Mouse (Mus musculus): ENCODE measurements around the gene Pakap. TPM values are rescaled to one million over a fixed set of nuclear protein-coding genes. Genes with fewer than 3 reads are reported as not detected.
A peak's percentile ranks its signal among the peaks of the same experiment; 100 is the strongest.

Pakap gene
- total RNA-seq, 2 experiments from 2014 or later: 2.8 to 4.8 TPM

DNA sequence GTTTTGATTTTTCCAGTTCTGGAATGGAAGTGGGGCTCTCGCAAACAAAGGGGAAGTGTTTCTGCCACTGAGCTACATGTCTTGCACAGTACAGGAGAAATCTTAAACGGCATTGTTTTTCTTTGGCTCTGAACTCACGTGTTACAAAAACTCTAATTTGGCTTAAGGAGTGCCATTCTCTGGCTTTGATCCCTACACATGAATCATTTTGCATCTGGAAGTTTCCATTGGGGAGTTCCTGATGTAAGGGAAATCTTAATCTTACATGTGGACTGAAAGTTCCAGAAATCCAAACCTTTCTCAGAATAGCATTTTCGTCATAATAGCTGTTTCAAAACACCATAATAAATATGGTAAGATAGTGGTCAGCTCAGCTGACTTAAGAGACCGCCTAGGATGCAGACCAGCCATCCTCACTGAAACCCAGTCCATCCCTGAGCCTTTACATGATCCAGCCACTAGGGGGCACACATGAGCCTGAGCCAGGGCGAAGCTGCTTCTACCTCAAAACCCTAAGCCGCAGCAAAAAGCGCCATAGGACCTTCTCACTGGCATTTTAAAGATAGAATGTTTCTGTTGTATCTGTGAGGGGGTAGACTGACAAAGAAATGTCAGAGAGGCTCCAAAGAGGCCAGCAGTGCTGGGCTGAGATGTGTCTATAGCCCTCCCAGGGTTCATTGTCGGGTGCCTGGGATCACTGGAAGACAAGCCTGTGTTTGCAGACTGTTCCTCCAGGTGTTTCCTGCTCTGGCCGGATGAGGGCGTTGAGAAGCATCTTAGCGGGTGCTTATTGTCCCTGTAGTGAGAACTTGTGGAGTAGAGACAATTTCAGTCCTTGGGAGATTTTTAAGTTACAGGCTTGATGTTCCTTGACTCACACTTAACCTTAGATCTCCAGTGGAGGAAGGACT lies 105.3 kb downstream of the Pakap start:
- DNase-seq (ENCODE audit: low spot score): peak; percentile 89

DNA sequence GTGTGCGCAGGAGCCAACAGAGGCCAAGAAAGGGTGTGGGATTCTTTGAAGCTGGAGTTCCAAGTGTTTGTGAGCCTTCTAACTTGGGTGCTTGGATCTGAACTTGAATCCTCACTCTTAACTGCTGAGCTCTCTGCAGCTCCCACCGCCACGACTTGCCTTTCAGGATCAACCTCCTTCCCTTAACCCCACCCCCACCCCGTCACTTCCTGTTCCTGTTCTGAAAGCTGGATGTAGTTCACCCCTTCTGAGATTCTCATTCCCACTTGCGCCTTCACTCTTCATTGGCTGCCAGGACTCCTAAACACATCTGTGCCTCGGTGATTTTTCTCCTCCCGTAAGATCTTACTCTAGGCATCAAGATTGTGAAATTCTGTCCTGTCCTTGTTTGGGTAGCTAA lies 106.4 kb downstream of the Pakap start:
- DNase-seq (ENCODE audit: low spot score): no peak

DNA sequence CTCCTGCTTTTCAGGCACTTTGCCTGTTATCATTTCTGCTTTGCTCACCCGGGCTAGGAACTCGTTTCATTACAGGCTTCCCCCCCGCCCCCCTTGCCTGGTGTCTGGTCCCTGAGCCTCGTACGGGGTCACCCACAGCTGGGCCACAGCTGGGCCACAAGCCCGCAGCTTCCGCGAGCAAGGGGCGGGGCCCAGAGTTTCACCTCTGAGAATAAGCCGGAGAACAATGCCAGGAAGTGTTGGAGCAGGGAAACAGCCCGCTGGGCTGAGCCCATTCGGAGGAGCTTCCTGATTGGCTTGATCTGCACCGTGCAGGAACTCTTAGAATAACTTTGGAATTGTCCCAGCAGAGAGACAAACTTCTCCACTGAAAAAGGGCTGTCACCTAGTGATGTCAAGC lies 107.4 kb downstream of the Pakap start:
- peak; percentile 64 for DNase-seq (ENCODE audit: low spot score)

DNA sequence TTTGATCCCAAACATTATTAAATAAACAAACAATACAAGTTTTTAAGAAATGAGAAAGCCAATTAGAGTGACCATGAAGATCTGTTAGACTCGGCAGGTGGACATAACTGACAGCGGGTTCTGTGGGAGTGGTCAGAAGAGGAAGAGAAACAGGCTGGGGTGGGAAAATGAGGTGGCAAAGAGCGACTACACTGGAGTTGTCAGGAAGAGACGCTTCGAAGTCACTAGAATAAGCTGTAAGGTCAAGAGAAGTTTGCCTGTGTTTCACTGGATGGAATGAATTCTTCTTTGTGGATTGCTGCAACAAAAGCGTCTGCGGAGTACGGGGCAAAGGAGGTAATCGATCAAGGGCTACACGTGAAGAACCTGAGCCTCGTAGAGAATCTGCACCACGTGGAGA lies 109.9 kb downstream of the Pakap start:
- DNase-seq (ENCODE audit: low spot score): no peak

DNA sequence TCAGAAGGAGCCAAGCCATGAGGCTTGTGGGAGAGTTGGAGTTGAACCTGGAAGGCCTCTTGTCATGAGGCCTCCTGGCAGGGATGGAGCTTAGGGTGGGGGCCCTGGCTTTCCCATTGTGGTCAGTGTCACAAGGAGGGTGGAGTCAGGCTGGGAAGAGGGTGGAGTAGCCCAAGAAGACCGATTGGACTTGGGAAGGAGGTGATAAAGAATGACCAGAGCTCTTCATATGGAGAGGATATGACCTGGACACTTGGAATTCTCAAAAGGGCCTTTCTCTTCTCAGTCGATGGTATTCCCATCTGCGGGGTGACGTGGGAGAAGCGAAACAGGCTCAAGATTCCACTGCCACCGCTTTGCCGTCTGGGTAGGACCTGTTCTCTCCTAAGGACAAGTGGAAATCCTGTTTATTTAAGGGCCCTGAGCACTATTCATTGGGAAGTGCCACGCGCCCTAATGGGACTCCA lies 111.0 kb downstream of the Pakap start:
- DNase-seq (ENCODE audit: low spot score): peak; percentile 26

DNA sequence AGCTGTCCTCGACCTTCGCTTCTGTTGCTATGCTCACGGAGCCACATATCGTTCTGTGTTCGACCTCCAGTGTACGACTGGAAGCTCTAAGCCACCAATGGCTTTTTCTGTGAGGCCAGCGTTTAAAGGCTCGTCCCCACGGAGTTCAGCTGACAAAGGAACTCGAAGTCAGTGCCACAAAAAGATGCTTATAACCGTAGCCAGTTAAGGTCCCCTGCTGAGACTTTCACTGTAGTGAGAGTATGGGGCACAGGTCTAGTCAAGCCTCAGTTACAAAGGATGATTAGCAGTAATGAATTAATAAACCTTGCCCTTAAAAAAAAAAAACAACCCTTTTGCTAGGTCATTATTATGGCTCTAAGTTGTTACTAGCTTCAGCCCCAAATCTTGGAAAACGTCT lies 112.2 kb downstream of the Pakap start:
- DNase-seq (ENCODE audit: low spot score): no peak

DNA sequence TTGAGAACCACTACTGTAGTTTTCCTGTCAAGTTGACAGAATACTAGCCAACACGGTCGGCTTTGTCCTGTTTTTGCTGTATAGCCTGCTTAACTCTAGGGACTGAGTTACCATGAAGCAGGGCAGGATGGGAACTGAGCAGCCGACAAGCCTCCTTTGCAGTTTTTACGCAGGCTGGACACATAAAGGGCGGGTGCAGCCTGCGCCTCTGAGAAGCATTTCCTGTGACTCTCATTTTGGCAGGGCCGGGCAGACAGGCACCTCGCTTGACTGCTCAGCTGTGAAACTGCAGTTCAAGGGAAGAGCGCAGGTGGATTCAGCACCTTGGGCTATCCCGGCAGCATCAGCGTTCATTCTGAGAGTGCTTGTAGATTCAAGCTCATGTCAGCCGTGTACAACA lies 113.5 kb downstream of the Pakap start:
- DNase-seq (ENCODE audit: low spot score): no peak

DNA sequence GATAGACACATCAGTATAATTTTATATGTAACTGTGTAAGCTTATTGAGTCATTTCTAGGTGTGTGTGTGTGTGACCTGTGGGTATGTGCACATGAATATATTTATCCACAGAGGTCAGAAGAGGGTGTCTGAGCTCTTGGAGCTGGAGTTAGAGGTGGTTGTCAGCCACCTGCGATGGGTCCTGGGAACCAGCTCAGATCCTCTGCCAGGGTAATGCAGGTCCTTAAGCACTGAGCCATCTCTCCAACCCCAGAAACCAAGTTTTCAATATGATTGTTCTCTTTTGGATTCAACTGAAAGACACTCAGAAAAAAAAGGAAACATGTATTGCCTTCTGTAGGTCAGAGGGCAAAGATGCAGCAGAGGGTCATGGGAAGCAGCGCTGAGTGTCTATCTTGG lies 114.4 kb downstream of the Pakap start:
- DNase-seq (ENCODE audit: low spot score): no peak

DNA sequence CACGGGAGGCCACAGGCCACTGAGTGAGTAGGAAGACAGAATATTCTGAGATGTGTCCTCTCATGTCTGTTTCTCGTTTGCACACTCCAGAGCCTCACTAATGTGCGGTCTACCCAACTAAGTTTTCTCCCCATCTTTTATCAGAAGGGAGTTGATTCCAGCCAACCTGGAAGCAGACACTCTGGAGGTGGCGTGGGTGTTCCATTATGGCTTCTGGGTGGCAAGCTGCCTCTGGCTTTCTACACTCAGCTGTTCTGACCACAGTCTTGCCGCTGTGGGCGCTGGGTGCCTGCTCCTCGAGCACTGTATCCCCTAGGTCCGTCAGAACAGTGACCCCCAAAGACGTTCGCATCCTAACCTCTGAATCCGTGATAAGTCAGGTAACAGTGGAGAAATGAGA lies 115.0 kb downstream of the Pakap start:
- DNase-seq (ENCODE audit: low spot score): no peak

DNA sequence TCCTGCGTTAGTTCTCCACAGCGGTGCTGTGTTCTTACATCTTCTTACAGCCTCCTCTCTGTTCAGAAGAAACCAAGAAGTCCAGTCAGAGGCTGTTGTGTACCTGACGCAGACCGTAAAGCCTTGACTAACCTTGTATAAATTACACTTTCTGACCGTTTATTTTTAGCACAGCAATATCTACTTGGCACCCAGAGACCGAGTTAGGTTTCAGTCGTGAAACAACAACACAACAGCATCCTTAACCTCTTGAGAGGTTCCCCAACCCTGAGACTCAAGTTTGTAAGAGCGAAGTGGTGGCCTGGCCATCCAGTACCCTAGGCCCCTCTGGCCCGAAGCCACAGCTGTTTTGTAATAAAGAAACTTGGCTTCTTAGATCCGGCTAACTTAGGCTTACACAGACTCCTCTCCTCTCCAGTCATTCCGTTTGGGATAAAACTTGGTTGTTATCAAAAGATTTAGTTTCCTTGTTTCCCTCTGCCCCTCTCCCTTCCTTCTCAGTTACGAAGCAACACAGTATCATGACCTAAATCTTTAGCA lies 116.8 kb downstream of the Pakap start:
- DNase-seq (ENCODE audit: low spot score): peak; percentile 36

DNA sequence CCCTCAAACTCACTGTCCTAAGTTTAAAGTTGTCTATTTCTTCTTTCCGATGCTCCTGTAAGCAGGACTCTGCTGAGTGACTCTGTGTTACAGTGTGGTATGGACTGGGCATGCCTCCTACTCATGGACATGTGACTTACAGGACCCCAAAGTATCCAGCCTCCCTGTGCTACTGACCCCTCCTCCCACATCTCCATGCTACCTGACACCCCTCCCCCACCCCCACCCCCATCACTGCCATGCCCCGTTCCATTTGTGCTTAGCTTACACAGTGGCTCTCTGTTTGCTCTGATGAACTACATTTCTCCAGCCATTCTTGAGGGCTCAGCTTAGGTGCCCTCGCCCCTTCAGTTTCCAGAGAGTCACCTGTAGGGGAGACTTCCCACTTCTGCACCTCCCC lies 118.8 kb downstream of the Pakap start:
- no peak for DNase-seq (ENCODE audit: low spot score)

DNA sequence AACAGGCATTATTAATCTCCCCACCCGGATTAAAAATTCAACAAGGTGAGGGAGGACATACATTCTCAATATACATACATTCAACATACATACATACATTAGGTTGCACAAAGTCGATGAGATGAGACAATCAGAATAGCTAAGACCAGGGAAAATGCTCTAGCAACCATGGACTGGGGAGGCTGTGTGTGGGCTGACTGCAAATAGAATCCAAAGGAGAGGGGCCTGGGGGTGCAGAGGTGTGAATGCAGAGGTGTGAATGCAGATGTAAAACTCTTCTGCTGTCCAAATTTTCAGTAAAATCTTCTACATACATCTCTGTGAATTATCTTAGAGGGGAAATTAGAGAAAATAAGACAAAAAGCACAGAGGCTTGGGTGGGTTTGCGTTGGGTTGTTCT lies 119.6 kb downstream of the Pakap start:
- no peak for DNase-seq (ENCODE audit: low spot score)

DNA sequence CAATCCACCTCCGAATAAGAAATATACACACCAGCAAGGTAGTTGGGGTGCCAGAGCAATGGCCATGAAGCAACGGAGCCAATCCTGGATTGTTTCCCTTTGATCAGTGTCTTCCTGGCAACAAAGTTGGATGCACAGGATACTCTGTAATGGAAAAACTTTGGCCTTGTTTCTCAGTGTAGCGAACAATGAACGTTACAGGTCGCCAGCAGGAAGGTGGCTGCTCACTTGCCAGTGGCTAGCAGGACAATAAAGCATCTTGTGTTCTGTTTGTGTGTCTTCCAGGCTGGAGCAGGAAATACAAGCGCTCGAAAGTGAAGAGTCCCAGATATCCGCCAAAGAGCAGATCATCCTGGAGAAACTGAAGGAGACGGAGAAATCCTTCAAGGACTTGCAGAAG lies 120.2 kb downstream of the Pakap start:
- no peak for DNase-seq (ENCODE audit: low spot score)

DNA sequence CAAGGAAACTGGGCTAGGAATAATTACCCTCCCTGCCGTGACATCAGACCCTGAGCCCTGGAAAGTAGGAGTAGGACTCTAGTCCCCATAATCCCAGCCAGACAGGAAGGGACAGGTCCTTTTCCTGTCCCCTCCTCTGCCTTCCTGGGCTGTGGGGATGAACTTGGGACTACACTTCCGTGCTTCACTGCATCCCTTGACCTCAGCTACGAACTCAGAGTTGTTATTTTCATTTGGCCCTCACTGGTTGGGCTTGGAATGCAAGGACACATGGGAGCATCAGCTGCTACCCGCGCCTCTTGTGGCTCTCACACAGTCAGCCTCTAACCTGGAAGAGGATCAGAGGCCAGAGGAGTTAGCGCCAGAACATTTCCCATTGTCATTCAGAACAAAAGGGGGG lies 122.0 kb downstream of the Pakap start:
- no peak for DNase-seq (ENCODE audit: low spot score)

DNA sequence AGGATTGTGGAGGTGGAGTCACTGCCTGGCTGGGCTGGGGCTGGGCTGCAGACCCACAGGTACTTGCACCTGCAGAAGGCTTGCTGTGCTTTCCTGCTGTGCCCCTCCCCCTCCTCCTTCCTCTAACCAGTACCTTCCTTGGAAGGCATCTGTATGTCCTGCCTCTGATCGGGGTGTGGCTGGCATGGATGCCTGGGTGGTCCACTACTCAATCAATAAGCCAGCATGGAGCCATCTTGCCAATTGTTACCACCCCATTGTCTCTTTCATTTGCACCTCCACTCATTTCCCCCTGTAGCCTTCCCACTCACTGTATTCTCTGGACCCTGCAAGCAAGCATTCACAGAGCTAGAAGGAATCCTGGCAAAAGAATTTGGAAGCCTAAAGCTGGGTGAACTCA lies 122.8 kb downstream of the Pakap start:
- no peak for DNase-seq (ENCODE audit: low spot score)

DNA sequence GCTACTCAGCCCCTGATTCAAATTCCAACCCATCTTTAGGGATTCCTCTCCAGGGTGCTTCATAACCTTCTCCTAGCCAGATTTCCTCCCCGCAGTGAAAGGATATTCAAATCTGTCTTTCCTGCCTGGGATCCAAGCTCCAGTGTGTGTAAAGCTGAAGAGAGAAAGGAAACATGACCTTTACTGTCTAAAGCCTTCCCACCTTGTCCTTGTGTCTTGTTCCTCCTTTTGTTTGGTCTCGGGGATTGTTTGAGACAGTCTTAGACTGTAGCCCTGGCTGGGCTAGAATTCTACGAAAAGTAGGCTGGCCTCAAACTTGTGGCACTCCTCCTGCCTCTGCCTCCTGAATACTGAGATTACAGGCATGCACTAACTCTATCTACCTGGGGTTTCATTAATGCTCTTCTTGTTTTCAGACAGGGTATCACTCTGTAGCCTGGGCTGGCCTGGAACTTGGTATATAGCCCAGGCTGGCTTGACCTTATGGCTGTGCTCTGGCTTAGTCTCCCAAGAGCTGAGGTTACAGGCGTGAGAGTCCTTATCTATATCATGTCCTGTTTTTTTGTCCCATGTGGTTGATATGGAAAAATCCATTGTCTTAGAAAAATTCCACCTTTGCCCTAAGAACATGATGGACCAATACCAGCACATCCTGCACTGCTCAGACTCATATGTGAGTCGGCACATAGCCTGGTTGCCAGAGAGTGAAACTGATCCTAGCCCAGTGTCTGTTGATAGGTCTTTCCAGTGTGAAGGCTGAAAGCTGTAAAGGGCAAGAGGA lies 126.6 kb downstream of the Pakap start:
- DNase-seq (ENCODE audit: low spot score): no peak

DNA sequence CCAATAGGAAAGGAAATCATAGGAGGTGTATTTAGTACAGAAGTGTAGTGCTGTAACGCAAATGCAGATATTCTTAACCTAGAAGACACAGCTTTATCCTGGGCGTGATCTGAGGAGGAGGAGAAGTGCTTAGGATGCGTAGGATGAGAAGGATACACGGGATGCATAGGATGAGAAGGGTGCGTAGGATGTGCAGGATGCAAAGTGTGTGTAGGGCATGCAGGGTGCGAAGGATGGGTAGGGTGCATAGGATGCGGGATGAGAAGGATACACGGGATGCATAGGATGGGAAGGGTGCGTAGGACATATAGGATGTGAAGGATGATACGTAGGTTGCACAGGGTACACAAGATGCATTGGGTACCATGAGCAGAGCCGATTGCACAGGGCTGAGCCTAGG lies 129.0 kb downstream of the Pakap start:
- no peak for DNase-seq (ENCODE audit: low spot score)

DNA sequence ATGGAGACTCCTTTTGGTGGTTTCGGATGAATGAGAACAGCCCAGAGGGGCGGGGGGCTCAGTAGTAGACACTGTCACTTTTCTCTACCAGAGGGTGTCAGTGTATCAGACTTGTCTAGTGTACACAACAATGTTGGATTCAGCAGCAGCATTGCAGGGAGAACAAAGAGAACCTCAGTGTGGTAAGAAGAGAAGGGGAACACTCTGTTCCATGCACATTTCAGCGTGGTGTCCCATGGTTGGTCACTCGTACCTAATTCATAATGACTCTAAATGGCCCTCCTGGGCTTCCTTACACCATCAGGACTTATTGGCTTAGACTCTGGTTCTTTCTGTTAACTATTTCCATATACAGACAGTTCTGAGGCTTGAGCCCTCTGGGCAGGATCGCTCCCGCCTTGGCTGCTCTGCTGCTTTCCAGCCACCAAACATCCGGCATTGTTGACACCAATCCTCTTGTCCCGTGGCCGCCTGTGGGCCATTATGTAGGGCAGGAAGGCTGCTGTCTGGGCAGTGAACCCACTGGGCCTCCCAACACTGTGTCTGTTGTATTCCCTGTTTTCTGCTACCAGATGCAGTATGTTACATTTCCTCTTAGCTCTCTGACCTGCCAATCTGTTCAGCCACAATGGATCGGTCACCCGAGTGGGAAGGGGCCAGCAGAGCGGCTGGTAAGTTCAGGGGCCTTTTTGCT lies 130.1 kb downstream of the Pakap start:
- no peak for DNase-seq (ENCODE audit: low spot score)

DNA sequence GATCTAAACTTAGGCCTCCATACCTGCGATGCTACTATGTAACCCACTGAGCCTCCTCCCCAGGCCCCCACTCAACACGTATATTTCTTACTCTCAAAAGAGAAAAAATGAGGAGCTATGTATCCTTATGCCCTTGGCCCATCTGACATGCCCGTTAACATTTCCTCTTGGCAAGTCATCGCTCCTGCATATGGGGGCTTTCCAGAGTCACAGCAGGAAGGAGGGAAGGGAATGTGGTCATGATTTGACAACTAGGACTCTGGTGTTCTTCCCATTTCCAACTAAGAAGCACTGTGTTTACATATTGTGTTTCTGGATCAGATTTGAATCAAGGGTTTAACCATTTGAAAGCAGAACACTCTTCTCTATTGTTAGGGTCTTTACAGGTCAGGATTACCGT lies 133.6 kb downstream of the Pakap start:
- DNase-seq (ENCODE audit: low spot score): no peak

DNA sequence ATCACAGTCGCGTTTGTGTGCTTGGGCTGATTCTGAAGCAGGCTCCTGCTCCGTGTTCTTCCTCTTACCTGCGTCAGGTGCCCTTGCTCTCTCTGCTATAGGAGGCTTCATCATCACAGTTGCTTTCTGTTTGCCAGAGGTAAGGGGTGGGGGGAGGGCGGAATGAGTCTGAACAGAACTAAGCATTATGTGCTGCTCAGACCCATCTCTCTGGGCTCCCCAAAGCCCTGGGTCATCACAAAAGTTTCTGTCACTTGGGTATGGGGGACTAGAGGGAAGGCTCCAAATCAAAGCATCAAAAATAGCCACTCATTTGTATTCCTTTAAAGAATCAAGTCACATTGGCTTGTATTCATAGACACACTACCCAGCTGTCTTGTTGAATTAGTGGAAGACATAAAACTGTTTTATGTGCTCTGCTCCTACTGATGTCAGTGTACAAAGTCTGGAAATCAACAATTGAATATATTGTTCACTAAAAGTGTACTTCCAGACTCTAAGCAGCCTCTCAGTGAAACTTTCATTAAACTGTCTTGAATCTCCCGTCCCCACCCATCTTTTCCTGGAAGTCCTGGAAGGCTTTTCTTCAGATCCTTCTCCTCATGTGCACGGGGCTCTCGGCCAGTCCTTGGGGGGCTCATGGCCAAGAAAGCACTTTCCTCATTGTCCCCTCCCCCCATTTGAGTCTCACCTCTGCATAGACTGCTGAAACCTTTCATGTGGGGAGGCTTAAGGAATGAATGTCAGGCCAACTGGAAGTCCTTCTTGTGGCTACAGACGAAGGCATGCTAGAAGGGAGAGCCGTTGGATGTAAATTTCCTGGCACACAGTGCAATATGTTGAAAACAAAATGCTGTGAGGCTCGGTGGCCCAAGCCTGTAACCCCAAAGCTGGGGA lies 135.8 kb downstream of the Pakap start:
- DNase-seq (ENCODE audit: low spot score): no peak

DNA sequence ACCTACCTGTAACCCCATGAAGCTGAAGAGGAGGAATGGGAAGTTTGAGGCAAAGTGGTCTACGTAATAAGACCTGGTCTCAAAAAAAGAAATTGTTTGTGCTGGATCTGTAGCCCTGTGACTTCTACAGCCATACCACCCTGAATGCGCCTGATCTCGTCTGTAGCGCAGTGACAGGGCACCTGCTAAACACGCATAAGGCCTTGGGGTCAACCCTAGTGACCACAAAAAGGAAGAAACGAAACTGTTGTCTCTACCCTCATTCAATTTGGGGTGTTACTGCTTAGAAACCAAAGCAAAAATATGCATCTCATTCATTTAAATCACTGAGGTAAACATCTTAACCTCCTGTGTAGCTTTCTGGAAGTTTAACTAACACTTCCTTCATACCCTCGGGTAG lies 136.6 kb downstream of the Pakap start:
- DNase-seq (ENCODE audit: low spot score): no peak

All from gastrocnemius, adult 18-20 months (tissue).